Mouse (Mus musculus) spleen, embryonic (tissue): ENCODE results near the gene Igf1.

ENCODE experiments used
- CTCF ChIA-PET: fragments of 350-600 bp; sonication (Branson Sonifier 250); formaldehyde crosslinking; loops from one replicate; lab custom pipeline; 2022; lab: Charles Lee

Igf1 gene

DNA sequence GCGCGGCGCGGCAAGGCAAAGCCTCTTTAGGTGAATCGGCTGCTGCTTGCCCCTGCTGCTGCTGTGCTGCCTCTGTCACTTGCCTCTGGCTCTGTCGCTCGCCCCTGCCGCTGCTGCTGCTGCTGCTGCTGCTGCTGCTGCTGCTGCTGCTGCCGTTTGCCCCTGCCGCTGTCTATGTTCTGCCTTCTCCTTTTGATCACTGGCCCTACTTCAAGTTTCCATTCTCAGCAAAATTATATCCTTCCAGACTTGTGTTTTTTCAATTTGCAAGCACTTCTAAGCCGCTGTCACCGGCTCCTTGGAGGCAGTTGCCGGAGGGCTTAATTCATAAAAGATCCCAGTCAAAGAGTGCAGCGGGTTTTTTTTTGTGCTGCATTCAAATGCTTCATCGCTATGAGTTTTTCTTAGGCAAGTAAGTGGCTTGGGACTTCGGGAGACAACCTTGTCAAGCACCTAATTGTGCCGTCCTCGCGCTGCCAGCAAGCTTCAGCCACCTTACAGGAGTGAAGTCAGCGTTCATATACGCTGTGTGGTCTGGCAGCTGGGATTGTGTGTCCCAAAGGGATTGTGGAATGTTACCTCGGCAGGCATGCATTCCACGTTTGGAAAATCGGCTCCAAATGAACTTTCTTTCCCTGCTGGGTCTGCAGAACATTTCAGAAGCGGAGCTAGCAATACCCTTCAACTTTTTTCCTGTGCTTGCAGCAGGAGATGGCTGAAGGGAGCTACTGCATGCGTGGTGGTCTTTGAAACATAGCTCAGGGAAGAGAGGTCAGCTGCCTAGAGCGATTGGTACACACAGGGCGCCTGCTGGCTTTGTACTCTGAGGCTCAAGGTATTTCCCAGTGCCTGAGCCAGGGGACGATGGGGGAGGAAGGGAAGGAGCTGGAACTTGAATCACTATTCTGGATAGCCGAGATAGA is 2.4 kb downstream of the Igf1 start:
- CTCF ChIA-PET = no interaction called here

DNA sequence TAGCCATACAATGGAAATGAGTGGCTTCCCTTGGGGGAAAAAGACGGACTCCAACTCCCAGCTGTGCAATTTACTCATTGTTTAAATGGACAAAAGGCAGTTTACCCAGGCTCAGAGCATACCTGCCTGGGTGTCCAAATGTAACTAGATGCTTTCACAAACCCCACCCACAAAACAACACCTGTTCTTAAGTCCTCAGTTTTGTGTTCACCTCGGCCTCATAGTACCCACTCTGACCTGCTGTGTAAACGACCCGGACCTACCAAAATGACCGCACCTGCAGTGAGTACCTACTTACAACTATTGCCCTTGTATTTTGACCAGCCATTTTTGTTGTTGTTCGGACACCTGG is 3.0 kb downstream of the Igf1 start:
- CTCF ChIA-PET = no interaction called here

DNA sequence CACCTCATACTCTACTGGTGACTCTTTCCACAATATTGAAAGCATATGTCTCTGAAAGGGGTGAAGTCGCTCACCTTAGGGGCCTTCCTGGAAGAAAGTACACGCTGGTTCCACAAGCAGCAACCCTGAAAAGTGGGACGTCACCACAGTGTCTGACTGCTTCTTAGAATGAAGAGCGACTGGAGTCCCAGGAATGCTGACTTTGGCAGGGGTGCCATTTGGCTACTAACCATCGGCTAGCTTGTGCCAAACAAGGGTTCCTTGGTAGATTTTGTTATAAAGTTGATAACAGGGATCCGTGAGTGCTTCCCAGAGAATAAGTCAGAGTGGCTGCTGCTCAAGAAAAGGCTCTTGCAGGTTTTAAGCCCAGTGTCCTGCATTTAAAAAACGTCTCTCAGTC is 4.8 kb downstream of the Igf1 start:
- CTCF ChIA-PET = no interaction called here

DNA sequence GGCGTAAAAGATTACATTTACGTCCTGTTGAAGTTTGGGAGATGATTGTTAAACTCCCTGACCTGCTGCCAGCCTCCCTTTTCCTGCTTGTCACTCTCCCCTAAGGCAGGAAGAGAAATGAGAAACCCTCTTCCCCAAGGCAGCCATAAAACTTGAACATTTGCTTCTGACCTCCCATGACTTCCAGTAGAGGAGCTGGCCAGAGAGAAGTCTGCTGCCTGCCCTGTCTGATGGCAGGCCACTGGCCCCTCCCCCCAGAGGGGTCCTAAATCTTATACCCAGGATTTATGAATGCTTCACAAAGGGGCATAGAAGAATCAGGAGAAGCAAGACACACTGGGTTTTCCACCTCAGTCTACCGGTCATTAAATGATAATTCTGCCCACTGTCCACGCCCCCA is 5.3 kb downstream of the Igf1 start:
- CTCF ChIA-PET = interaction anchor here (0.7 kb wide), 1 partner anchor 1446 kb away, joined by 3 read pairs; no protein-coding TSS in a partner anchor

DNA sequence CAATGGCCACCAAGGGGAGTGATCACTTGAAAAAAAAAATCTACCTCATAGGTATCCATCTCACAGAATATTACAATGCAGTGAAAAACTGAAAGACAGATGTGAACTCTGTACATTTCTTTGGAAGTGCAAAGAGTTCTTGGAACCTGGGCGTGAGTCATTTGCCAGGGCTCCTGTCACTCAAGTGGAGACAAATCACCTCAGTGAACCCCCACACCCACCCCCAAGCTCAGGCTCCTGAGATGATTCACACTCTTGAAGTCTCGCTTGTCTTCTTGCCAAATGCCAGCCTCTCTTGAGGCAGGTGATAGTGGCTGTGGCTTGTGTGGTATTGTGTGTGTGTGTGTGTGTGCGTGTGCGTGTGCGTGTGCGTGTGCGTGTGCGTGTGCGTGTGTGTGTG is 7.6 kb downstream of the Igf1 start:
- CTCF ChIA-PET = no interaction called here

DNA sequence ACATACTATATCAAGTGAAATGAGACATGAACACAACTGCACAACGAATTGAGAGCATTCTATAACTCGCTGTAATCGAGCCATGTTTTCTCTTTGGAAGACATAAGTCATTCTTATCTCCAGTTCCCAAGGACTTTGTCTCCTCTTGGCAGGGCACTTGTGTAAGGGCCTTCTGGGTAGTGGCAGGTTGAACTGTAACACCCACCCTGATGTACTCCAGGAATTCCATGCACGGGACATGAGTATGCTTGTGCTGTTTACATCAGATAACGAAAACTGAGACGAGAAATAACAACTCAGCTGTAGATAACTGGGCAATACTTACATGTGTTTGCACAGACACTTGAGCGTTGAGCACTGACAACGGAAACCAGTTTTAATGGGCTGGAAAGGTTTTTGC is 8.4 kb downstream of the Igf1 start:
- CTCF ChIA-PET = no interaction called here

DNA sequence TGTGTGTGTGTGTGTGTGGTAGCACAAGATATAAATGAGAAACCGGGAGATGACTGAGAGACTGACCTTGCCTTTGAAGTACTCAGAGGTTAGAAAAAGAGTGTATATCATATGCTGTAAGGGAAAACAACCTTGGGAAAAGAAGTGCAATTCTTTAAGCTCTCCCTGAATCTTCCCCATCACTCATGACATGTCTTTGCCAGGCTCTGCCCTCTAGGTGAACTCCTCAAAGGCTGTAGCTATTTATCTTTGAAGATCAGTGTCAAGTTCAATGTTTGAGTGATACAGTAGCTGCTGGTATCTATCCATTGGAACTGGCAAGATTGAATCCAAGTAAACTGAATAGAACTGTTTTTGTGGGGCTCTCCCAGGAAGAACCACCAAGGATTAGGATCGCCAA is 9.2 kb downstream of the Igf1 start:
- CTCF ChIA-PET = no interaction called here

DNA sequence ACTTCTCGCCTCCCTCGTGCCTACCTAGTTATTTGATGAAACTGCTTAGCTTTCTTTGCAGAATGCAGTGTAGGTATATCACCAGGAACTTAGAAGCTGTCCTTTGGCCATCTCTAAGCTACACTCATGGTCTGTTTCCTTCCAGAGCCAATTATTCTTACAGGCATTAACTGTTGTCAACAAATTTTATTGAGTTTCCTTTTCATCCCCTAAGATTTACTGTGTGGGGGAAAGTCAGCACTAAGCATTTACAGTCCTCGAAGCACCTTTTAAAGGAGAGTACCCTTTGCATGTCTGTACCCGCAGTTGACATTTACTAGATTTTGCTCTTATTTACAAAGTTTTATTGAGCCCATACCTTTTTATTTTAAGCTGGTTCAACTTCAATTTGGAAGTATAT is 9.6 kb downstream of the Igf1 start:
- CTCF ChIA-PET = interaction anchor here (0.6 kb wide), 1 partner anchor 343 kb away, joined by 7 read pairs; no protein-coding TSS in a partner anchor

DNA sequence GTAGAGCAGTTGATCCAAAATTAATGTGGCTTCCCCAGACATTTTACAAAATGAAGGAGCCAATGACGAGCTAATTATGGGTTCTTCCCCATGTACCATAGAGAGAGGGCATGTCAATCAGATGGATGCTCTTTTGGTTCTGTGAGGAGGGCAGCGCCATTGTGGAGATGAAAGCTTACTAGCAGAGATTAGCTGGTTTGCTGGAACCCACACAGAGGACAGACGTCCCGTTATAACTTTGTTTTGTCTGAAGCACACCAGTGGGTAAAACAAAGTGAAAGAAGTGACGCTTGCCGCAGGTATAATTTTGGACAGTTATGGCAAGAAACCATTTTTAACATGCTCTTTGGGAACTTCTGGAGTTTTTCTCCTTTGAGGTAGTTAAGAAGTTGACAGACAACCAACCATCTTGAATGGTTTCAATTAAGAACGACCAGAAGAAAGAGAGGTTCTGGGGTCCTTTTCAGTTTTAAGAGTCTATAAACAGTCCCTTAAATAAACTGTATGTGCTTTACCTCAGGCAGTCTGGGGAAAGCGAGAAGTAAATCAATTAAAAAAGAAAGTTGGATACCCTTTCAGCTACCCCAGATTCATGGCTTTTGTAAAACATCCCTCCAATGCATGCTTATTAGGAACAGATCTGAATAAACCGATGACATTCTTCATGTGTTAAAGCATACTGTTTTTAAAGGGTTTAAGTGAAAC is 10.4 kb downstream of the Igf1 start:
- CTCF ChIA-PET = interaction anchor here (0.6 kb wide), 1 partner anchor 342 kb away, joined by 7 read pairs; no protein-coding TSS in a partner anchor

DNA sequence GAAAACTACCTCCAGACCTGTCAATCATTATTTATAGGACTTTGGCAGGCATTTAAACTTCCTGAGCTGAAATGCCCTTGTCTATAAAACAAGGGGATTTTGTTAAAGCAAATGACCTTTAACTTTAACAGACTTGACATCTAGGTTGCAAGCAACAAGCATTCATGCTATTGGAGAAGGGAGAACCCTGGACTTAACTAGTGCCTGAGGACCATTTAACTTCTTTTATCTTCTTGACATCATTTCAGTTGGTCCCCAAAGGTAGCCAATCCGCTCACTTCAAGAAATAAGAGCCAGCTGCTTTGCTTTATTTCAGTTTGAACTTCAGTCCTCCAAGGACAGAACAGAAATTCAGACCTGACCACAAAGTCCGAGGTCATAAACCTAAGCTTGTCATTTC is 11.1 kb downstream of the Igf1 start:
- CTCF ChIA-PET = no interaction called here

DNA sequence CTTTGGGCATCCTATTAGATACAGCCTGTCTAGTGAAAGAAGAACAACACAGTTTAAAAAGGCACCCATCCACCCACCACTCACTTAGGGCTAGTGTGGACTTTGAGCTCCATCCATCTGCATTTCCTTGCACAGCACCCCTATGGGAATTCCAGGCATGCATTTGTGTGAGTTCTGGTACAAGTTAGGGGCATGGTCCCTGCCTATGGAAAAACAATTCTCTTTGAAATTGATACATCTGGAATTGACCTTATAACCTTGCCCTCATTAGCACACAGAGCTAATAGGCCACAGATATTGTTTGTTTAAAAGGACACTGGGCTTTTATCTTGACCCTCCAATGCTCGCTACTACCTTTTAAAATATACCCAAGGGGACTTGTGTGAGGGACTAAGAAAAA is 11.6 kb downstream of the Igf1 start:
- CTCF ChIA-PET = no interaction called here

DNA sequence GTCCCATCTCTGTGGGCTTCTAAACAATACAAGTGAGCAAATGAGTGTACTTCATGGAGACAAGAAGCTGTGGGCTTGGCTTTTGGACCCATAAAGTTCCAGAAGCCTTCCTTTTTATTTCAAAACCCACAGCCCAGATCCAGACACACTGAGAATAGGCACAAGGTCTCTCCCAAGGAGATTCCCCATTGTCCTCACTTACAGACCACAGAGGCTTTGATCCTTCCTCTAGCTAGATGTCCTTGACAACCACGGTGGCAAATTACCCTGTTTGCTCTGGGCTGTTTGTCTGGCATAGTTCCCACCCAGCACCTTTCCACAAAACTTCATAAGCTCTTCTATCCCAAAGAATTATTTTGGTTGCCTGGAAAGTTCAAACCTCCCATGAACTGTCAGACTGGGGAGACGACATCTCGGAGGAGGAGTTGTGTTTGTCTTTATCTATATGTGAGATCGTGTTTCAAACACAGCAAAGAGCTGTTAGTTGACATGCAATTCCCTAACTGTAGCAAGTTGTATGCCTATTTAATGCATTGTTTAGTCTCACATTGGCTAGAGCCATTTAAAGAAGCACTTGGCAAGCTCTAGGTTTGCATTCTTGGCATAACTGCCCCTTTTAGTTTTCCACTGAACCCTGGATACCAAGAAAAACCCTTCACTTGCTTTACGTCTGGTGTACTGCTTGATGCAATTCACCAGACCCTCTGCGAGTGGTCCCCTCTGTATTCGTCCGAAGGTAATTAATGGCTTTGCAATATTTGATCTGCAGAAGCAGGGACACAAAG is 14.0 kb downstream of the Igf1 start:
- CTCF ChIA-PET = no interaction called here

DNA sequence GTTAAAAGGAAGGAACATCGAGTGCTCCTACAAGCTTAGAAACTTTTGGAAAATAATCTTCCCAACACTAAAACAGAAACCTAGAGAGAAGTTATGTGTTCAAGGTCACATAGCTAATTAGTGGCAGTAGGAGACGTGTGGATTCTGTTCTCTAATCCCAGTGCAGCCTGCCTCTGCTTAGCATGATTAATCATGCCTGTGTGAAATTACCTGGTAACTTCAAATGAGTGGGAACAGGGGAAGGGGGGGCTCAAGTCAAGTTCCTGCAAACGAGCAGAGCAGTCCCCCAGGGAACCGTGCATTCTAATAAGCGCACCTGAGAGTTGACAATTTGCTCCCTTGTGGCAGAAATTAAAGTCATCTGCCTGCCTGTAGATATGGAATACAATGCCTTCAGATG is 14.8 kb downstream of the Igf1 start:
- CTCF ChIA-PET = no interaction called here

DNA sequence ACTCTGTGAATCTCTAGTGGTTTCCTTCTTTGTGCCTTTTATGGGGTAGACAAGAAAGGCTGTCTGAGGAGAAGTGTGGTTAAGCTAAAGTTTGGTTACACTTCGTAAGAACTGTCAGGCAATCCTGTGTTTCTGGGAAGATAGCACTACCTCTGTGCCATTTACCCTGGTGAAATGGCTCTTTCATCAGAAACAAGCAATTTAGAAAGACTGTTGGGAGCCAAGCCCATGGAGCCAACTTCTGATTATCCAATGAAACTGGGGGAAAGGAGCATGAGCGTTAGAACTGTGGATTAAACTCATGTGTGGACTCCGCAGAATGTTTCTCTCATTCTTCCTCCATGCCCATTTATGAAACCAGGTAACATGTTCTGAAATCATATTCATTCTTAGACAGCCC is 15.5 kb downstream of the Igf1 start:
- CTCF ChIA-PET = no interaction called here

DNA sequence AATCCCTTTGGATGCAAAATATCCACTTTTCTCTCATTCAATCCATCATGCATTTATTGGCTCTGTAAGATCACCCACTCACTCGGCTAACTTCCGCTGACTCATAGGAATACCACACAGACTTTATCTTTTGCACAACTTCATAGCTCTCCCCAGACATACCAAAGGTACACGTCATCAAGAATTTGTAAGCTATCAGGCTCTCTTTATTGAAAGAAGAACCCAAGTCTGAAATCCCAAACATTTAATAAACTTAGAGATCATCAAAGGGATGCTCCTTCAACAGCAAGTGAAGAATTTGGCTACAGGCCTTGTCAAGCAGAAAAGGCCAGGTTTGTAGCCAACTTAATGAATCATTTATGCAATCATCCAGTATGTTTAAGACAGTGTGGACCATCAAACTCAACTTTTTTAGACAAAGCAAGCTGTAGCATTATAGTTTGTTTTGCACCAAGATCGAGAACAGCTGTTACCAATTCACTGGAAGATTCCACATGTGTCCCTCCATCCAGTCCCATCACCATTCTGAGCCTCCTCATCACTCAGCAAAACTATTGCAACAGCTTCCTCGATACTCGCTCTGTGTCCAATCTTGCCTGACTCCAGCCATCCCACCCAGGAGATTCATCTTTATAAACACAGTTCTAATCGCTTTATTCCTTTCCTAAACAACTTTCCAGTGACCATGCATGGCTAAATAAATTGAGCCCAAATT is 22.2 kb downstream of the Igf1 start:
- CTCF ChIA-PET = no interaction called here

DNA sequence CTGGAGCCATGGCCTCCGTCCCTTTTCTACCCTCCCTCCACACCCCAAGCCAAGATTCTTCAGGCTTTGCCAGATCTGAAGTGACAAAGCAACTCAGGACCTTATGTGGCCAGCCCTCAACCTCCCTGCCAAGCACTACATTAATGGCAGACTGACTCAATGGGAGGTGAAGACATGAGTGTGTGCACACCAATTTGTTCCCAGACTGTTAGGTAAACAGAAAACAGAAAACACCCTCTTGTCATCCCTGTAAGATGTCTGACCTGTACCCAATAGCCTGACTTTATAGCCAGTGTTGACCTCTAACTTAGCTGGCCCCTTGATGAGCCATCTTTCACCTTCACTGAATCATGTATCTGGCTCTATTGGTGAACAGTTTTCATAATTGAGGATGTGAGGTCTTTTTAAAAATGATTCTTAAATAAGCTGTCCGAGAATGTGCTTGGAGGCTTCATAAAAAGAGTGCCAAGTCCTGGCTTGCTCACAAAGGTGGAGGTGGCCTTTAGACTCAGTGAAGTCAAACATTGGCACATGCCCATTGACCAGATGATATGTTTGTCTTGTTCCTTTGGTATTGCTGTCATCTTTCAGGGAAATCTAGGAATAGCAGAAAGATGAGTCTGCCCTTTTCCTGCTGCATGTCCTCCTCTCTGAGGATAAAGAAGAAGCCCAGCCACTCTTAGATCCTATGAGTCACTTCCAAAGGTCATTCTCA is 27.4 kb downstream of the Igf1 start:
- CTCF ChIA-PET = no interaction called here

DNA sequence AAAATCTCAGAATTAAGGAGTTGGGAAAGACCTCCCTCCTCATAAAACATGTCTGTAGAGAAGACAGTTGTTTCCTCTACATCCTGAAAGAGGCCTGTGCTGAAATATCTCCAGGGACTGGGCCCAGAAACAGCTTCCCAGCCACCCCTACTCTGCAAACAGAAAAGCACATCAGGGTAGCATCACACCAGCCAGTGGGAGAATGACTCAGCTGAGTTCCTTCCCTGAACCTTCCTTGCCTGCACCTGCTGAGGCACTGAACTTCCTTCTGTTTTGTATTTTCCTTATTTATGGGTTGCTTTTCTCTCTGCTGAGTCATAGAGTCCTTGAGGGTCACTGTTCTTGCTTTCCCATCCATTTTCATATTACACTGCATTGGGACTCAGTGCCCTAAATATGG is 31.8 kb downstream of the Igf1 start:
- CTCF ChIA-PET = no interaction called here

DNA sequence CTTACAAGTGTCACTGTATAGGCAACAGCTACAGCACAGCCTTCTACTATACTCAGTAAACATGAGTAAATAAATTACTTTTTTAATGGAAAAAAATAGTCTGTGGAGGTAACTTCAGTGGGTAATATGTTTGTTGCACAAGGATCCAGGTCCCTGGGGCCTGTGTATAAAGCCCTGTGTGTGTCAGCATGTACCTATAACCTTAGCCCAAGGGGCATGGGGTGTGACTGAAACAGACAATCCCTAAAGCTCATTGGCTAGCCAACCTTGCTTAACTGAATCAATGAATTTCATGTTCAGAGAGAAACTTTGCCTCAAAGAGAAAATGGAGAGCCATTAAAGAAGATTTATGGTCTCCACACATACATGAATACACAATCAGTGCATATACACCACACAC is 34.2 kb downstream of the Igf1 start:
- CTCF ChIA-PET = no interaction called here

DNA sequence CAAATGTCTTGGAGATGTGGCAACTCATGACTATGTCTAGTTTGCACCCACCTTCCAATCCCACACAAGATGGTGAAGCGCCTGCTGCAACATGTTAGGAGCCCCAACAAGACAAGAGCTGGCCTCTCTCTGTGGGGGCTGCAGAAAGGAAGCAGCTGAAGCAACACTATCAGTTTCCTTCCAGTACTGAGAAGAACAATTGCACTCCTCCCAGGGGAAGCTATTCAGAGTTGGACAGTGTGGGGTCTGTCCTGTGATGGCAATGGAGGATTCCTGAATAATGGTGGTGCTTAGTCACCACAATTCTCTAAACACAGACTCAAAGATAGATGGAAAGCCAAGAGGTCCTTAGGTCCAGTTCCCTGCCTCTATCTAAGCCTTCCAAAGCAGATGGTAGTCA is 35.2 kb downstream of the Igf1 start:
- CTCF ChIA-PET = no interaction called here

DNA sequence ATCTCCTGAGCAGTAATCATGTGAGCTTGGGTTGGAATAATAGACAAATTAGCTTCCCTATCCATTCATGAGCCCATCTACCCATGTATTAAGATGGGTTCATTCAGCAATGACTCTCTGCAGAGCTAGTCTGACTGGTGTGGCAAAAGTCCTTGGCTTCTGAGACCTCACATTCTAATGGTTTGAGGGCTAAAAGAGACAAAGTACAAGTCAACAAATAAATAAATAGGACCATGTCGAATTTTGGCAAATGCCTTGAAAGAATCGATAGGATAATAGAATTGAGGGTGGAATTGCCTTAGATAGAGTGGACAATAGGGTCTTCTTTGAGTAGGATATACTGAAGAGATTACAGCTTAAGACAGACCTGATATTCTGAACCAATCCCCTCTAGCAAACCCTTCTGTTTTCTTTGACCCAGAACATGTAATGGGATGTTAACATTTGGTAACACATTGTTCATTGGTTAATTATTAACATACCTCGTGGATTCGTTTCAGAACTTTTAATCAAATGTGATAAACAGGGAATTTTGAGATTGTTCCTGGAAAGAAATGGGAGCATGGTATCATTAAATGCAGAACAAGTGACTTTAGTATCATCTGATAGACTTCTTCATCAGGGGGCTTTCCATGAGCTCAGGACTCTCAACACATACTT is 36.5 kb downstream of the Igf1 start:
- CTCF ChIA-PET = no interaction called here
